Mouse (Mus musculus) lung, adult 18-20 months (tissue): ENCODE results near the gene Gpr84.
A peak's percentile ranks its signal among the peaks of the same experiment; 100 is the strongest.

Source experiments
- DNase-seq, 2 experiments: peaks; one replicate each; pipeline ENCODE4 v3.0.0; 2022; ENCODE audit warnings: mixed read lengths in 2 of 2

Gpr84 gene

GRCm38 (mm10) chr15:103305792-103306645 is 4.4 kb downstream of the Gpr84 start:
- no peak for DNase-seq

- DNase-seq, result peak; percentile 97
Observed at GRCm38 (mm10) chr15:103305070-103305678, 5.2 kb downstream of the Gpr84 start.

- DNase-seq, result no peak
Observed at GRCm38 (mm10) chr15:103304616-103304969, 5.8 kb downstream of the Gpr84 start.

GRCm38 (mm10) chr15:103303916-103304615 is 6.3 kb downstream of the Gpr84 start:
- DNase-seq, result no peak

- no peak for DNase-seq
Observed at GRCm38 (mm10) chr15:103302341-103303021, 7.9 kb downstream of the Gpr84 start.

- DNase-seq, result no peak
Observed at GRCm38 (mm10) chr15:103301547-103302340, 8.7 kb downstream of the Gpr84 start.

GRCm38 (mm10) chr15:103301046-103301445 is 9.4 kb downstream of the Gpr84 start:
- DNase-seq, result no peak

GRCm38 (mm10) chr15:103300560-103300959 is 9.9 kb downstream of the Gpr84 start:
- DNase-seq, result no peak

GRCm38 (mm10) chr15:103300067-103300471 is 10.3 kb downstream of the Gpr84 start:
- DNase-seq, result no peak

- no peak for DNase-seq
Observed at GRCm38 (mm10) chr15:103299644-103300043, 10.8 kb downstream of the Gpr84 start.

- peak in 1 of 2 experiments; percentile 39 for DNase-seq
Observed at GRCm38 (mm10) chr15:103298861-103299616, 11.4 kb downstream of the Gpr84 start.

- no peak for DNase-seq
Observed at GRCm38 (mm10) chr15:103298026-103298425, 12.4 kb downstream of the Gpr84 start.

- no peak for DNase-seq
Observed at GRCm38 (mm10) chr15:103297313-103297712, 13.1 kb downstream of the Gpr84 start.

GRCm38 (mm10) chr15:103295851-103296250 is 14.6 kb downstream of the Gpr84 start:
- DNase-seq, result no peak

- no peak for DNase-seq
Observed at GRCm38 (mm10) chr15:103294649-103295048, 15.8 kb downstream of the Gpr84 start.

- DNase-seq, result no peak
Observed at GRCm38 (mm10) chr15:103293375-103293774, 17.0 kb downstream of the Gpr84 start.

GRCm38 (mm10) chr15:103292673-103293345 is 17.6 kb downstream of the Gpr84 start:
- no peak for DNase-seq

- no peak for DNase-seq
Observed at GRCm38 (mm10) chr15:103290843-103291242, 19.6 kb downstream of the Gpr84 start.

- DNase-seq, result no peak
Observed at GRCm38 (mm10) chr15:103290417-103290816, 20.0 kb downstream of the Gpr84 start.

GRCm38 (mm10) chr15:103289600-103289999 is 20.8 kb downstream of the Gpr84 start:
- no peak for DNase-seq
